Mouse (Mus musculus): ENCODE results near the gene Hdc. TPM values are rescaled to one million over a fixed set of nuclear protein-coding genes. Genes with fewer than 3 reads are reported as not detected.
"Not testable (repeated sequence)": the region's sequence is repeated elsewhere in the genome, so short reads cannot be mapped to it uniquely, and the experiment has no call there.

The Hdc gene
- polyA plus RNA-seq, 1 experiment from 2014 or later, result 7.6 TPM

GRCm38 (mm10) chr2:126635939-126636823, 17.1 kb upstream of the Hdc start:
- Histone ChIP-seq H3K9ac (ENCODE audit: low read depth, low read length) (no peak overlapping the region), H3K4me3 (ENCODE audit: low read depth, low read length) (no peak overlapping the region), H3K27ac (ENCODE audit: low read length) (no peak overlapping the region), H3K27me3 (ENCODE audit: control insufficient read depth, insufficient read depth, low read depth, low read length) (no peaks in the 10 kb centered on the region), H3K4me2 (ENCODE audit: low read depth, low read length) (no peak overlapping the region), H3K9me3 (replicated peaks; ENCODE audit: control insufficient read depth, low read length) (no peaks in the 10 kb centered on the region), H3K4me1 (ENCODE audit: control insufficient read depth, low read depth, low read length) (no peaks in the 10 kb centered on the region; the same call in 1 of the 2 replicates), H3K36me3 (ENCODE audit: control insufficient read depth, insufficient read depth) (peaks cover 16% of the 10 kb centered on the region)
- whole genome bisulfite sequencing (ENCODE audit: insufficient replicate concordance), result 45% methylated on average over 12 of the region's 12 CpGs
- ATAC-seq (ENCODE audit: low read depth), result peak; percentile 37; the same call in 1 of the 2 replicates

- H3K4me1 ChIP-seq (ENCODE audit: control insufficient read depth, low read depth, low read length), result no peaks in the 10 kb centered on the region; the same call in 1 of the 2 replicates
- peaks cover 8% of the 10 kb centered on the region; the same call in 1 of the 2 replicates for H3K36me3 ChIP-seq (ENCODE audit: control insufficient read depth, insufficient read depth)
- no peaks in the 10 kb centered on the region for H3K9me3 ChIP-seq (replicated peaks; ENCODE audit: control insufficient read depth, low read length)
- H3K27me3 ChIP-seq (ENCODE audit: control insufficient read depth, insufficient read depth, low read depth, low read length), result no peaks in the 10 kb centered on the region
- H3K4me3 ChIP-seq (ENCODE audit: low read depth, low read length), result no peak overlapping the region
- no peak overlapping the region for H3K27ac ChIP-seq (ENCODE audit: low read length)
- no peak overlapping the region for H3K4me2 ChIP-seq (ENCODE audit: low read depth, low read length)
- WGBS (ENCODE audit: insufficient replicate concordance), result 64% methylated on average over 2 of the region's 2 CpGs
- H3K9ac ChIP-seq (ENCODE audit: low read depth, low read length), result no peak overlapping the region
- no peak for ATAC-seq (ENCODE audit: low read depth)
Observed at GRCm38 (mm10) chr2:126633165-126633564, 14.1 kb upstream of the Hdc start.

- Histone ChIP-seq H3K4me2 (ENCODE audit: low read depth, low read length) (no peak overlapping the region), H3K4me3 (ENCODE audit: low read depth, low read length) (no peak overlapping the region), H3K27me3 (ENCODE audit: control insufficient read depth, insufficient read depth, low read depth, low read length) (no peaks in the 10 kb centered on the region), H3K27ac (ENCODE audit: low read length) (no peak overlapping the region), H3K36me3 (ENCODE audit: control insufficient read depth, insufficient read depth) (peaks cover 2% of the 10 kb centered on the region; the same call in 1 of the 2 replicates), H3K9me3 (replicated peaks; ENCODE audit: control insufficient read depth, low read length) (no peaks in the 10 kb centered on the region), H3K9ac (ENCODE audit: low read depth, low read length) (no peak overlapping the region), H3K4me1 (ENCODE audit: control insufficient read depth, low read depth, low read length) (no peaks in the 10 kb centered on the region)
- WGBS (ENCODE audit: insufficient replicate concordance), result 76% methylated on average over 9 of the region's 9 CpGs
- no peak for ATAC-seq (ENCODE audit: low read depth)
Observed at GRCm38 (mm10) chr2:126628455-126628995, 9.4 kb upstream of the Hdc start.

GRCm38 (mm10) chr2:126623138-126623537, 4.0 kb upstream of the Hdc start:
- Histone ChIP-seq H3K27me3 (ENCODE audit: control insufficient read depth, insufficient read depth, low read depth, low read length) (no peaks in the 10 kb centered on the region), H3K9me3 (replicated peaks; ENCODE audit: control insufficient read depth, low read length) (no peaks in the 10 kb centered on the region), H3K4me3 (ENCODE audit: low read depth, low read length) (no peak overlapping the region), H3K4me2 (ENCODE audit: low read depth, low read length) (no peak overlapping the region), H3K9ac (ENCODE audit: low read depth, low read length) (no peak overlapping the region), H3K4me1 (ENCODE audit: control insufficient read depth, low read depth, low read length) (no peaks in the 10 kb centered on the region), H3K27ac (ENCODE audit: low read length) (no peak overlapping the region), H3K36me3 (ENCODE audit: control insufficient read depth, insufficient read depth) (no peaks in the 10 kb centered on the region)
- no peak for ATAC-seq (ENCODE audit: low read depth)

- H3K27me3 ChIP-seq (ENCODE audit: control insufficient read depth, insufficient read depth, low read depth, low read length), result no peaks in the 10 kb centered on the region
- no peaks in the 10 kb centered on the region for H3K36me3 ChIP-seq (ENCODE audit: control insufficient read depth, insufficient read depth)
- 45% methylated on average over 2 of the region's 2 CpGs for WGBS (ENCODE audit: insufficient replicate concordance)
- no peak overlapping the region for H3K4me2 ChIP-seq (ENCODE audit: low read depth, low read length)
- no peak overlapping the region for H3K9ac ChIP-seq (ENCODE audit: low read depth, low read length)
- no peak overlapping the region for H3K4me3 ChIP-seq (ENCODE audit: low read depth, low read length)
- H3K4me1 ChIP-seq (ENCODE audit: control insufficient read depth, low read depth, low read length), result no peaks in the 10 kb centered on the region
- no peak overlapping the region for H3K27ac ChIP-seq (ENCODE audit: low read length)
- H3K9me3 ChIP-seq (replicated peaks; ENCODE audit: control insufficient read depth, low read length), result no peaks in the 10 kb centered on the region
- no peak for ATAC-seq (ENCODE audit: low read depth)
Observed at GRCm38 (mm10) chr2:126622455-126622854, 3.4 kb upstream of the Hdc start.

- H3K4me2 ChIP-seq (ENCODE audit: low read depth, low read length), result no peak overlapping the region; the same call in 1 of the 2 replicates
Observed at GRCm38 (mm10) chr2:126618470-126619179, 474 bp downstream of the Hdc start.

GRCm38 (mm10) chr2:126615355-126615754, 3.7 kb downstream of the Hdc start:
- Histone ChIP-seq H3K36me3 (ENCODE audit: control insufficient read depth, insufficient read depth) (no peaks in the 10 kb centered on the region), H3K4me2 (ENCODE audit: low read depth, low read length) (no peak overlapping the region), H3K4me3 (ENCODE audit: low read depth, low read length) (no peak overlapping the region), H3K4me1 (ENCODE audit: control insufficient read depth, low read depth, low read length) (no peaks in the 10 kb centered on the region), H3K27me3 (ENCODE audit: control insufficient read depth, insufficient read depth, low read depth, low read length) (no peaks in the 10 kb centered on the region), H3K9ac (ENCODE audit: low read depth, low read length) (no peak overlapping the region), H3K27ac (ENCODE audit: low read length) (no peak overlapping the region), H3K9me3 (replicated peaks; ENCODE audit: control insufficient read depth, low read length) (no peaks in the 10 kb centered on the region)
- WGBS (ENCODE audit: insufficient replicate concordance), result 69% methylated on average over 3 of the region's 3 CpGs
- ATAC-seq (ENCODE audit: low read depth), result no peak

More at GRCm38 (mm10) chr2:126618470-126619179, 474 bp downstream of the Hdc start:
- Histone ChIP-seq H3K4me3 (ENCODE audit: low read depth, low read length) (no peak overlapping the region), H3K36me3 (ENCODE audit: control insufficient read depth, insufficient read depth) (no peaks in the 10 kb centered on the region), H3K9me3 (replicated peaks; ENCODE audit: control insufficient read depth, low read length) (no peaks in the 10 kb centered on the region), H3K4me1 (ENCODE audit: control insufficient read depth, low read depth, low read length) (no peaks in the 10 kb centered on the region), H3K27ac (ENCODE audit: low read length) (no peak overlapping the region), H3K27me3 (ENCODE audit: control insufficient read depth, insufficient read depth, low read depth, low read length) (no peaks in the 10 kb centered on the region), H3K9ac (ENCODE audit: low read depth, low read length) (no peak overlapping the region)
- no peak for ATAC-seq (ENCODE audit: low read depth)
- WGBS (ENCODE audit: insufficient replicate concordance), result 16% methylated on average over 8 of the region's 8 CpGs

GRCm38 (mm10) chr2:126609600-126609999, 9.5 kb downstream of the Hdc start:
- not testable (repeated sequence) for H3K4me2 ChIP-seq (ENCODE audit: low read depth, low read length); H3K27ac ChIP-seq (ENCODE audit: low read length); H3K4me1 ChIP-seq (ENCODE audit: control insufficient read depth, low read depth, low read length); H3K27me3 ChIP-seq (ENCODE audit: control insufficient read depth, insufficient read depth, low read depth, low read length); ATAC-seq (ENCODE audit: low read depth); H3K9me3 ChIP-seq (replicated peaks; ENCODE audit: control insufficient read depth, low read length); H3K4me3 ChIP-seq (ENCODE audit: low read depth, low read length); H3K9ac ChIP-seq (ENCODE audit: low read depth, low read length); H3K36me3 ChIP-seq (ENCODE audit: control insufficient read depth, insufficient read depth)
- WGBS (ENCODE audit: insufficient replicate concordance), result 20% methylated on average over 12 of the region's 12 CpGs
